11 mouse cellular contexts compared by ENCODE assay signal in the genomic region with DNA sequence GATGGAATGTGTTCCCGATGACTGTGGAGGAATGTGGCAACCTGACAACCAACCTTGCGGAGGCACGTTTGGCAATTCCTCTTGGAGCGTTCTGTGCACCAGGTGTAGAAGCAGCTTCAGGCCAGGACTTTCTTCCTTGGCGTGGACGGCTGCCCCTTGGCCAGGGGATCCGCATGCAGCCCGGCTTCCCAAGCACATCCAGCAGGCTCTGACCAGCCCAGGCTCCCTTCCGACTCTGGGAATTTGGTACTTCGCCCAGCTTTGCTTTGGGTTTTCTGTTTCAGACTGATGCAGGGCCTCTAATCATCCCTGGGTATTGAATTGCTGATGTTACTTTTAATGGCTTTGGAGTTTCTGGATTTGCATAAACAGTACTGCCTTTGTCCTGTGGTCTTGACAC. TPM values are rescaled to one million over a fixed set of nuclear protein-coding genes. Genes with fewer than 3 reads are reported as not detected.
DNase-seq lines count a peak whose midpoint lies in the region; ATAC-seq and TF ChIP-seq lines count a peak whose summit lies in the region.
"Had no signal": no experiment of that assay in that cellular context is flagged by ENCODE, and none has a peak within 500 bp of the region (broad histone marks: within the 10 kb centered on the region; RNA-seq: fewer than 3 reads in every experiment).

No protein-coding gene starts in this region.

- intact Hi-C loops in heart, adult 2 months (cut with DNase I) = no loop called here
- intact Hi-C loops in left cerebral cortex, postnatal 14 days (cut with DNase I) = no loop called here

- no peaks in the 10 kb centered on the region; the same call in 1 of the 2 replicates for H3K36me3 ChIP-seq in heart, adult 2 months (ENCODE audit: control insufficient read depth, insufficient read depth, low read length)
- H3K36me3 ChIP-seq in heart, embryonic 10.5 days = peaks cover 6% of the 10 kb centered on the region; the same call in 1 of the 2 replicates
- H3K36me3 ChIP-seq in embryonic facial prominence, embryonic 10.5 days (replicated peaks) = no peaks in the 10 kb centered on the region
- no peaks in the 10 kb centered on the region for H3K36me3 ChIP-seq in liver, embryonic 12.5 days
- H3K36me3 ChIP-seq in kidney, adult 2 months (ENCODE audit: control insufficient read depth, insufficient read depth, low read length) = no peaks in the 10 kb centered on the region

- peak; percentile 55 to 57 for DNase-seq in heart, adult 2 months
- DNase-seq in heart, embryonic 10.5 days (ENCODE audit: low spot score) = no peak
- no peak for DNase-seq in embryonic facial prominence, embryonic 10.5 days (ENCODE audit: low spot score)
- DNase-seq in gastrocnemius, postnatal 4 days (ENCODE audit: low spot score in 2 of 2) = peak; percentile 50 to 80
- DNase-seq in left cerebral cortex, postnatal 14 days (ENCODE audit: low spot score in 2 of 2) = peak; percentile 23 to 49
- no peak for DNase-seq in kidney, adult 2 months
- no peak for DNase-seq in embryo, embryonic 10.5 days (ENCODE audit: low spot score)
- DNase-seq: embryo, embryonic 11 days had no signal

- no peaks in the 10 kb centered on the region for H3K79me2 ChIP-seq in heart, adult 2 months (replicated peaks; ENCODE audit: control insufficient read depth, insufficient read depth, low read length)

- H3K4me1 ChIP-seq in heart, adult 2 months (ENCODE audit: control insufficient read depth, insufficient read depth, low read length) = peaks cover 1% of the 10 kb centered on the region; the same call in 1 of the 2 replicates
- peaks cover 29% of the 10 kb centered on the region for H3K4me1 ChIP-seq in heart, embryonic 10.5 days
- H3K4me1 ChIP-seq in embryonic facial prominence, embryonic 10.5 days = peaks cover 13% of the 10 kb centered on the region
- no peaks in the 10 kb centered on the region for H3K4me1 ChIP-seq in liver, embryonic 12.5 days
- H3K4me1 ChIP-seq in kidney, adult 2 months (ENCODE audit: control insufficient read depth, insufficient read depth, low read length) = no peaks in the 10 kb centered on the region

- no peak for TF ChIP-seq CTCF in heart, adult 2 months (IDR thresholded peaks at IDR 0.05)
- TF ChIP-seq CTCF in kidney, adult 2 months (conservative IDR thresholded peaks at IDR 0.05; ENCODE audit: insufficient read depth, insufficient read length, low read depth, low read length) = no peak

- no peak for TF ChIP-seq EP300 in heart, adult 2 months (IDR thresholded peaks at IDR 0.05; ENCODE audit: insufficient read depth, low read depth, low read length)

- WGBS in heart, adult 2 months = 84% methylated on average over 10 of the region's 10 CpGs
- WGBS in heart, embryonic 10.5 days = 82% methylated on average over 10 of the region's 10 CpGs
- 76% methylated on average over 10 of the region's 10 CpGs for WGBS in embryonic facial prominence, embryonic 10.5 days
- WGBS in liver, embryonic 12.5 days (ENCODE audit: insufficient replicate concordance) = 81% methylated on average over 10 of the region's 10 CpGs
- WGBS in kidney, adult 2 months = 65% methylated on average over 10 of the region's 10 CpGs

- H3K9me3 ChIP-seq in heart, embryonic 10.5 days = peaks cover 5% of the 10 kb centered on the region; the same call in 1 of the 2 replicates
- H3K9me3 ChIP-seq in embryonic facial prominence, embryonic 10.5 days = peaks cover 4% of the 10 kb centered on the region; the same call in 1 of the 2 replicates
- H3K9me3 ChIP-seq in liver, embryonic 12.5 days (replicated peaks) = no peaks in the 10 kb centered on the region

- no peak for TF ChIP-seq POLR2A in heart, adult 2 months (IDR thresholded peaks at IDR 0.05; ENCODE audit: insufficient read depth, low read depth, low read length)
- no peak for TF ChIP-seq POLR2A in kidney, adult 2 months (IDR thresholded peaks at IDR 0.05; ENCODE audit: low read depth, low read length)

- no peak overlapping the region for H3K4me3 ChIP-seq in heart, adult 2 months
- no peak overlapping the region for H3K4me3 ChIP-seq in heart, embryonic 10.5 days
- H3K4me3 ChIP-seq in embryonic facial prominence, embryonic 10.5 days = no peak overlapping the region
- H3K4me3 ChIP-seq in liver, embryonic 12.5 days = no peak overlapping the region
- no peak overlapping the region for H3K4me3 ChIP-seq in kidney, adult 2 months (ENCODE audit: insufficient read depth, low read depth, low read length)

- H3K27ac ChIP-seq in heart, adult 2 months = no peak overlapping the region
- no peak overlapping the region for H3K27ac ChIP-seq in heart, embryonic 10.5 days
- 0 out of 2 replicates have a peak overlapping the region, but pooled peaks have one; percentile 40 for H3K27ac ChIP-seq in embryonic facial prominence, embryonic 10.5 days (replicated peaks)
- no peak overlapping the region for H3K27ac ChIP-seq in liver, embryonic 12.5 days
- H3K27ac ChIP-seq in kidney, adult 2 months (ENCODE audit: insufficient read depth, low read depth, low read length) = no peak overlapping the region
- H3K27ac ChIP-seq: liver, embryonic 14.5 days had no signal

- H3K9ac ChIP-seq in heart, adult 2 months (ENCODE audit: low read depth, low read length) = no peak overlapping the region
- no peak overlapping the region for H3K9ac ChIP-seq in liver, embryonic 12.5 days
- H3K9ac ChIP-seq: liver, embryonic 14.5 days had no signal

- ATAC-seq in liver, embryonic 12.5 days = no peak

- H3K27me3 ChIP-seq in heart, adult 2 months (ENCODE audit: control insufficient read depth, insufficient read depth, low read length) = no peaks in the 10 kb centered on the region
- no peaks in the 10 kb centered on the region for H3K27me3 ChIP-seq in heart, embryonic 10.5 days (ENCODE audit: insufficient read depth, poor library complexity, severe bottlenecking)
- H3K27me3 ChIP-seq in embryonic facial prominence, embryonic 10.5 days (replicated peaks; ENCODE audit: low read depth, poor library complexity, severe bottlenecking) = no peaks in the 10 kb centered on the region
- H3K27me3 ChIP-seq in liver, embryonic 12.5 days (replicated peaks) = no peaks in the 10 kb centered on the region
- no peaks in the 10 kb centered on the region for H3K27me3 ChIP-seq in kidney, adult 2 months (replicated peaks; ENCODE audit: control insufficient read depth, insufficient read depth, low read length)

- no peak overlapping the region for H3K4me2 ChIP-seq in liver, embryonic 12.5 days
- H3K4me2 ChIP-seq: midbrain, embryonic 11.5 days had no signal

RNA-seq across cellular contexts. Expression of a gene that starts 14.8 kb away (rescaled TPM):
- total RNA-seq in heart, adult 2 months (2021) = 1 to 10 TPM; 3.3 to 4.1 TPM
- 5.3 and 7.0 TPM in 2 replicates for polyA plus RNA-seq in heart, adult 2 months (2012; rRNA removed)
- polyA plus RNA-seq in heart, embryonic 10.5 days (2016; fragmentation: Nextera tagmentation; extraction: Ambion mirVana) = 2.4 and 4.3 TPM in 2 replicates
- 1.5 and 1.9 TPM in 2 replicates for polyA plus RNA-seq in embryonic facial prominence, embryonic 10.5 days (2016; fragmentation: Nextera tagmentation; extraction: Ambion mirVana)
- total RNA-seq in gastrocnemius, postnatal 4 days (2021) = 1 to 10 TPM; 5.4 to 5.5 TPM
- 1 to 10 TPM; 5.6 to 5.7 TPM for total RNA-seq in left cerebral cortex, postnatal 14 days (2021)
- polyA plus RNA-seq in liver, embryonic 12.5 days (2016; fragmentation: Nextera tagmentation; extraction: Ambion mirVana) = 0.57 and 0.60 TPM in 2 replicates
- polyA plus RNA-seq in kidney, adult 2 months (2012; rRNA removed) = 7.5 and 7.6 TPM in 2 replicates

RNA-seq across cellular contexts. Expression of a gene that starts 28.0 kb away (rescaled TPM):
- 10 to 100 TPM; 19.3 to 21.0 TPM for total RNA-seq in heart, adult 2 months (2021)
- 14.4 and 24.8 TPM in 2 replicates for polyA plus RNA-seq in heart, adult 2 months (2012; rRNA removed)
- 75.9 and 94.4 TPM in 2 replicates for polyA plus RNA-seq in heart, embryonic 10.5 days (2016; fragmentation: Nextera tagmentation; extraction: Ambion mirVana)
- 100 and 101 TPM in 2 replicates for polyA plus RNA-seq in embryonic facial prominence, embryonic 10.5 days (2016; fragmentation: Nextera tagmentation; extraction: Ambion mirVana)
- total RNA-seq in gastrocnemius, postnatal 4 days (2021) = 10 to 100 TPM; 23.5 to 24.4 TPM
- 10 to 100 TPM; 25.3 to 25.7 TPM for total RNA-seq in left cerebral cortex, postnatal 14 days (2021)
- polyA plus RNA-seq in liver, embryonic 12.5 days (2016; fragmentation: Nextera tagmentation; extraction: Ambion mirVana) = 45.0 and 46.5 TPM in 2 replicates
- 14.6 and 18.8 TPM in 2 replicates for polyA plus RNA-seq in kidney, adult 2 months (2012; rRNA removed)

Comparison
In these comparisons a context has a peak if more than half of its experiments do, and no peak if none do; other contexts are left out.
1. DNase-seq: peak in heart, adult 2 months (2 of 2), gastrocnemius, postnatal 4 days (2 of 2) and left cerebral cortex, postnatal 14 days (2 of 2); none in heart, embryonic 10.5 days (single experiment), embryonic facial prominence, embryonic 10.5 days (single experiment), kidney, adult 2 months (single experiment) and embryo, embryonic 10.5 days (single experiment).